Mouse (Mus musculus) midbrain, embryonic 13.5 days (tissue): ENCODE measurements around the gene Olfr68. TPM values are rescaled to one million over a fixed set of nuclear protein-coding genes. Genes with fewer than 3 reads are reported as not detected.
"Not testable (repeated sequence)": the region's sequence is repeated elsewhere in the genome, so short reads cannot be mapped to it uniquely, and the experiment has no call there.

Experiments used
- ATAC-seq: fragments of 200-750 bp; cut with Nextera tagmentation; 2 replicates; pipeline ENCODE4 v1.8.0; 2017; ENCODE audit warnings: mild to moderate bottlenecking, moderate TSS enrichment, moderate library complexity
- H3K27ac ChIP-seq: fragments of 300-500 bp; sonication (generic); 2 replicates; pipeline ENCODE4 v1.5.1; 2015; ENCODE audit warnings: inconsistent platforms, mild to moderate bottlenecking, moderate library complexity
- H3K27me3 ChIP-seq: fragments of 300-500 bp; sonication (generic); 2 replicates; pipeline ENCODE4 v1.6.1; 2015; ENCODE audit warnings: mild to moderate bottlenecking, inconsistent platforms
- H3K36me3 ChIP-seq: fragments of 300-500 bp; sonication (generic); 2 replicates; pipeline ENCODE4 v1.6.1; 2015; ENCODE audit warnings: mild to moderate bottlenecking, inconsistent platforms
- H3K4me1 ChIP-seq: fragments of 300-500 bp; sonication (generic); replicated peaks from 2 replicates; pipeline ENCODE4 v1.6.1; 2015; ENCODE audit warnings: inconsistent platforms
- H3K4me2 ChIP-seq: fragments of 300-500 bp; sonication (generic); replicated peaks from 2 replicates; pipeline ENCODE4 v1.6.1; 2015; ENCODE audit warnings: moderate library complexity, mild to moderate bottlenecking, inconsistent platforms
- H3K4me3 ChIP-seq: fragments of 300-500 bp; sonication (generic); replicated peaks from 2 replicates; pipeline ENCODE4 v1.5.1; 2015; ENCODE audit warnings: mild to moderate bottlenecking, inconsistent platforms
- H3K9ac ChIP-seq: fragments of 300-500 bp; sonication (generic); replicated peaks from 2 replicates; pipeline ENCODE4 v1.6.1; 2015; ENCODE audit warnings: mild to moderate bottlenecking, inconsistent platforms
- H3K9me3 ChIP-seq: fragments of 300-500 bp; sonication (generic); 2 replicates; pipeline ENCODE4 v1.6.1; 2016; ENCODE audit warnings: mild to moderate bottlenecking, inconsistent platforms
- WGBS: fragments of 180-500 bp; shearing (Covaris S2); methylation state at CpG from one replicate; pipeline ENCODE4 v1.1.7; 2015; 5-methylcytosine and 5-hydroxymethylcytosine counted together
- polyA plus RNA-seq: library from polyadenylated mRNA; unstranded; fragments of >200 nt; fragmentation: Nextera tagmentation; extraction: Ambion mirVana; gene quantifications from 2 replicates; pipeline ENCODE4 v1.2.1, GENCODE M21; 2015

Olfr68 gene
- polyA plus RNA-seq, 1 experiment from 2014 or later: not detected

DNA sequence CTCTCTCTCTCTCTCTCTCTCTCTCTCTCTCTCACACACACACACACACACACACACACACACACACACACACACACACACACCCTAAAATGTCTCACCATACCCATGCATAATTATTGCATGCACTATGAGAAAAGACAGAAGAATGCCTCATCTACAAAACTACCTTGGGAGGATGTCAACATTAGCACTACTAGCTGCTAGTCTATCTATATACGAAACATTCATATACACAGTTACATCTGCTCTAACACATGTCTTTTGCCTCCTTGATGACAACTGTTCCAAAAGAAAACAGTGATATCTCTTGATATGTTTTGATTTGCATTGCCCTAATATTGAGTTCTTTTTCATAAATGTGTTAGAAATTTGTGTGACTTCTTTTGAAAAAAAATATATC lies 30.8 kb upstream of the Olfr68 start:
- no peak overlapping the region for H3K9ac ChIP-seq
- no peak overlapping the region for H3K4me2 ChIP-seq
- no peaks in the 10 kb centered on the region for H3K36me3 ChIP-seq
- H3K4me1 ChIP-seq: no peaks in the 10 kb centered on the region
- no peaks in the 10 kb centered on the region for H3K27me3 ChIP-seq
- no peaks in the 10 kb centered on the region for H3K9me3 ChIP-seq
- ATAC-seq: no peak
- H3K27ac ChIP-seq: no peak overlapping the region
- no peak overlapping the region for H3K4me3 ChIP-seq
- 92% methylated on average over 1 of the region's 1 CpGs for WGBS

DNA sequence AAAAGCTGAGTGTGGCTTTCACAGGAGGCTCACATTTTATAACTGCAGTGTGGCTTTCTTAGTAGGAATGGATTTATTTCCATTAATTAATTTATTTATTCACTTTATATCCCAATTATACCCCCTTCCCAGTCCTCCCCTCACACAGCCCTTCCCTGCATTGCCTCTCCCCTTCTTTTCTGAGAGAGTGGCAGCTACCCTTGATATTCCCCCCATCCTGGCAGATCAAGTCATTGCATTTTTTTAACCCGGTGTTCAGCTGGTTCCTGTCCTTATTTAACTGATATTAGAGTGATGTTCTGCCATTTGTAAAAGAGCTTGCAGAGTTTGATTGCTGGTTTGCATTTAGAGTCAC lies 30.3 kb upstream of the Olfr68 start:
- Histone ChIP-seq H3K27ac (no peak overlapping the region), H3K4me1 (no peaks in the 10 kb centered on the region), H3K4me3 (no peak overlapping the region), H3K4me2 (no peak overlapping the region), H3K9ac (no peak overlapping the region), H3K36me3 (no peaks in the 10 kb centered on the region), H3K27me3 (no peaks in the 10 kb centered on the region), H3K9me3 (no peaks in the 10 kb centered on the region)
- WGBS: 68% methylated on average over 1 of the region's 1 CpGs
- ATAC-seq: no peak

DNA sequence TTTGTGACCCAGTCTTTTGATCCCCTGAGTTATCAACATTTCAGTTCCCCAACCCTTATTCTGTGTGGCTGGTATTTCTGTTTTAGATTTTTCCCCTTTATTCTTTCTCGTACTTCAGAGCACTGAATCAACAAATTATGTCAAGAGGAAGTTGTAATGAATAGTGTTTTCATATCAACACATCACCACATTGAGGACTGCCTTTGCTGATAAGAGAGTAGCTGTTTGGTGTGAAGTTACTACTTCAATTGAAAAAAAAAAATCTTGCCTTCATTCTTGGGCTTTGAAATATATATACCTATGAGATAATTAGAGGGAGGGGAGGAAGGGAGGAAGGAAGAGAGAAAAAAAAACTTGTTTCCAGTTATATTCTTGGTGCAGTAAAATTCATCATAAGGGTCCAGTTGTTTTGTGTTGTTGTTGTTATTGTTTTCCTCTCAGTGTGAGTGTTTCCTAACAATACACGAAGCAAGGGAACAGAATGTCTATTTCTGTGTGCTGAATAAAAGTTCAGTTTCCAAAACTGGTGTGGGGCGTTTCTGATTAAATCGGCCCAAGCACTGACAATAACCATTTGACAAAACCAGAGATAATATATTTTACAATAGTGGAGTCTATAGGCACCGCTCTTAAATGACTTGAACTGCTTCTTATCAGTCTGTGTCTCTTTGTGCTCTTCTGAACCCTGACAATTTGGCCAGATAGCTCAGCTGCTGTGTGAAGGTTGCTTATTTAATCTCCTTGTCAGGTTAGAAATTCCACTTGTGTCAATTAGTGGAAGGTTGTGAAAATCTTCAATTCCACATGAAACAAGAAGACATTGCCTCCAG lies 29.7 kb upstream of the Olfr68 start:
- H3K27me3 ChIP-seq: no peaks in the 10 kb centered on the region
- no peak overlapping the region for H3K9ac ChIP-seq
- no peak overlapping the region for H3K27ac ChIP-seq
- H3K9me3 ChIP-seq: no peaks in the 10 kb centered on the region
- 76% methylated on average over 5 of the region's 5 CpGs for WGBS
- H3K4me2 ChIP-seq: no peak overlapping the region
- ATAC-seq: no peak
- no peaks in the 10 kb centered on the region for H3K4me1 ChIP-seq
- no peak overlapping the region for H3K4me3 ChIP-seq
- H3K36me3 ChIP-seq: no peaks in the 10 kb centered on the region

DNA sequence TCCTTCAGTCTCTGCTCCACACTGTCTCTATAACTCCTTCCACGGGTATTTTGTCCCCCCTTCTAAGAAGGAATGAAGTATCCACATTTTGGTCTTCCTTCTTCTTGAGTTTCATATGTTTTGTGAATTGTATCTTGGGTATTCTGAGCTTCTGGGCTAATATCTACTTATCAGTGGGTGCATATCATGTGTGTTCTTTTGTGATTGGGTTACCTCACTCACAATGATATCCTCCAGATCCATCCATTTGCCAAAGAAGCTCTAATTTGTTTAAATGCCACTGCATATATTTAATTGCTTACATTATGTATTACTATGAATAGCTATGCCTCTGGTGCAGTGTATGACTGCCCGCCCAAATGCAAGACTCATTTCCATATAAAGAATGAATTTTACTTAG lies 28.6 kb upstream of the Olfr68 start:
- not testable (repeated sequence) for H3K9ac ChIP-seq, H3K4me3 ChIP-seq, H3K9me3 ChIP-seq, H3K4me2 ChIP-seq, H3K36me3 ChIP-seq, H3K27me3 ChIP-seq, H3K4me1 ChIP-seq, ATAC-seq, H3K27ac ChIP-seq
- WGBS: 68% methylated on average over 2 of the region's 2 CpGs

DNA sequence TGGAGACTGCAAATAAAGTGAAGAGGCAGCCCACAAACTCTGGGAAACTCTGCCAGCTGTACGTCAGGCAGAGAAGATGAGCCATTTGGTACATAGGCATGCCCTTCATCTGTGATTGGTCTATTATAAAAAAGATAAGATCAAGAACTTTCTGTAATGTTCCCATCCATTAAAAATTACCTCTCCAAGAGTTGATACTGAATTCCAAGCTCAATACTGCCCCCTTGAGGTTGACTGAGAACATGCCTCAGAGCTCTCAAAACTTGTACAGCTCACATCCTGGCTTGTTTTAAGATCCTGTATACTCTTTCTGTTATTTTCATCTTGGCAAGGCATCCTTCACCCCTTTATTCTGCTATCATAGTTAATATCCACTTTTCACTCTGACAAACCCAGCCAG lies 27.4 kb upstream of the Olfr68 start:
- no peaks in the 10 kb centered on the region for H3K27me3 ChIP-seq
- no peak overlapping the region for H3K4me2 ChIP-seq
- H3K4me1 ChIP-seq: no peaks in the 10 kb centered on the region
- H3K9ac ChIP-seq: no peak overlapping the region
- H3K4me3 ChIP-seq: no peak overlapping the region
- H3K36me3 ChIP-seq: no peaks in the 10 kb centered on the region
- no peaks in the 10 kb centered on the region for H3K9me3 ChIP-seq
- ATAC-seq: no peak
- no peak overlapping the region for H3K27ac ChIP-seq
- WGBS: 57% methylated on average over 1 of the region's 1 CpGs

DNA sequence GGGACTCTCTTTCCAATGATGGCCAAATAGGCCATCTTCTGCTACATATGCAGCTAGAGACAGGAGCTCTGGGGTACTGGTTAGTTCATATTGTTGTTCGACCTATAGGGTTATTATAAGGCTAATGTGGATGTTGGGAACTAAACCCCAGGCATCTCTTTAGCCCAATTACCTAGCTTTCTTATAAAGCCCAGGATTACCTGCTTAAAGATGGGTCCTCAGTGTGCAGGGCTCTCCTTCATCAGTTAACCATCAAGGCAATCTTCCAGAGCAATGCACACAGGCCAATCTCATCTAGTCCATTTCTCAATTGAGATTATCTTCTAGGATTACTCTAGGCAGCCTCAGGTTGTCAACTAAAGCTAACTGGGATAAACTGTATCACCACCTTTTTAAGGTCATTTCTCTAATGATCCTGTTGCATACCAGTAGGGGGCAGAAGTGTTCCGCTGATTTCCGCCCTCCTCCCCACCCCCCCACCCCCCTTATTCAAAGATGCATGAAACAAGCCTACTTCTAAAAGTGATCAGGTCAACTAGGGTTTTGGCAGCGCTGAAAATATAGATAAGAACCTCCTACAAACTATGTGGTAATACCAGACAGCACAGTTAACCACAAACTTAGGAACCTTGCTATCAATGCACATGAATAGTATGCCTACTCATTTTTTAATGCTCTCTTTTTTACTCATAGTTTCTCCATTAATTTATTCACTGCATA lies 13.3 kb upstream of the Olfr68 start:
- Histone ChIP-seq H3K27ac (no peak overlapping the region), H3K9me3 (no peaks in the 10 kb centered on the region), H3K4me1 (no peaks in the 10 kb centered on the region), H3K36me3 (no peaks in the 10 kb centered on the region), H3K27me3 (no peaks in the 10 kb centered on the region), H3K9ac (no peak overlapping the region), H3K4me2 (no peak overlapping the region), H3K4me3 (no peak overlapping the region)
- 24% methylated on average over 4 of the region's 4 CpGs for WGBS
- ATAC-seq: no peak

DNA sequence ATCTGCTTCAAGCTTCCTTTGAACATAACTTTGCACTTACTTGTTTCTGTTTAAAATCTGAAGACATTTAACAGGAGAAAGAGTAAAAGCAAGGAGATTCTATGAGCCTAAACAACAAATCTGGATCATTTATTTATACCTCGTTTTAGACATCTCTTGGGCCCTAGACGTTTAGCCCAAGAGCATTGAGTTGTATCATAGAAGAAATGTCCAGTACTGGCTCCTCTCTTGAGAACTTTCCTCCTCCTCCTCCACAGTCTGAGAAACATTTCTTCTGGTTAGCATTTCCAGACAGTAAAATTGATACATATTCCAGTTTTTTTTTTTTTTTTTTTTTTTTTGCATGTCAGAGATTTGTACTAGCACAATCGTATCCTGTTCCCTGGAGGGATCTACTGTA lies 12.2 kb upstream of the Olfr68 start, which contains the start of gene Olfr67:
Olfr67 (minus strand) TSS at position 101 of the 400 bp plus-strand sequence.
- Histone ChIP-seq H3K27ac (no peak within 1 kb of the TSS), H3K4me2 (no peak within 1 kb of the TSS), H3K36me3 (no peaks in the 10 kb centered on the region), H3K9ac (no peak within 1 kb of the TSS), H3K27me3 (no peaks in the 10 kb centered on the region), H3K4me1 (no peaks in the 10 kb centered on the region), H3K4me3 (no peak within 1 kb of the TSS), H3K9me3 (no peaks in the 10 kb centered on the region)
- WGBS: 82% methylated on average over 3 of the region's 3 CpGs
- ATAC-seq: no peak

DNA sequence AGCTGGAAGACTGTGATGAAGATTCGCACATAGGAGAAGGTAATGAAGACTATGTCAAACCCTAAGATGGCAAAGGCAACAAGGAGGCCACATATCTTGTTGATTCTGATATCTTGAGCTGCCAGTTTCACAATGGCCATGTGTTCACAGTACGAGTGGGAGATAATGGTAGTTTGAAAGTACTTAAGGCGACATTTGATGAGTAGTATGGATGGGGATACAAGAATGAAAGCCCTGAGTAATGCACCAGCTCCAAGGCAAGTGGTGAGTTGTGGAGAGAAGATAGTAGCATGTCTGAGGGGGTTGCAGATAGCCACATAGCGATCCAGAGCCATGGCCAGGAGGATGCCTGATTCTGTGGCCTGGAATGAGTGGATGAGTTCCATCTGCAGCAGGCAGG lies 1.8 kb downstream of the Olfr68 start:
- not testable (repeated sequence) for H3K36me3 ChIP-seq, H3K27ac ChIP-seq, H3K9me3 ChIP-seq, H3K4me2 ChIP-seq, H3K27me3 ChIP-seq, H3K4me1 ChIP-seq, H3K4me3 ChIP-seq, ATAC-seq, H3K9ac ChIP-seq
- WGBS: 89% methylated on average over 4 of the region's 4 CpGs

DNA sequence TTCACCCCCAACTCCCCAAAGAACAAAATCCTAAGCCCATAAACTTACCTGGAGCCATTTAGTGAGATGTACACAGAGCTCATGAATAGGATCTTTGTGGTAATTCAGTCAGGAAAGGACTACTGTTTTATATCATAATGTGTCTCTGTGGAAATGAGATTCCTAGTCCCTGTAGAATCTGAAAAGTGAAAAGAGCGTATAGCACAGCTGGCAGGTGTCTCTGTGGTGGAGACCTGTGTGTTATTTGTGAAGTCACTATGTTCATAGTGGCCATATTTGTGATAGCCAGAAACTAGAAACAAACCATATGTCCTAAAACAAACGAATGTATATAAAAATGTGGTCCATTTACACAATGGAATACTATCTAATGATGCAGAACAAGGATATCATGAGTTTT lies 8.0 kb downstream of the Olfr68 start, which contains the start of gene Olfr69:
Olfr69 (minus strand) TSS at position 101 of the 400 bp plus-strand sequence.
- no peaks in the 10 kb centered on the region for H3K9me3 ChIP-seq

DNA sequence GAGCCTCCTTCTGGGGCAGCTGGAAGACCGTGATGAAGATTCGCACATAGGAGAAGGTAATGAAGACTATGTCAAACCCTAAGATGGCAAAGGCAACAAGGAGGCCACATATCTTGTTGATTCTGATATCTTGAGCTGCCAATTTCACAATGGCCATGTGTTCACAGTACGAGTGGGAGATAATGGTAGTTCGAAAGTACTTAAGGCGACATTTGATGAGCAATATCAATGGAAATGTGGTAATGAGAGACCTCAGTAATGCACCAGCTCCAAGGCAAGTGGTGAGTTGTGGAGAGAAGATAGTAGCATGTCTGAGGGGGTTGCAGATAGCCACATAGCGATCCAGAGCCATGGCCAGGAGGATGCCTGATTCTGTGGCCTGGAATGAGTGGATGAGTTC lies 11.8 kb downstream of the Olfr68 start:
- not testable (repeated sequence) for H3K9ac ChIP-seq, H3K4me3 ChIP-seq, H3K27me3 ChIP-seq, H3K4me2 ChIP-seq, H3K9me3 ChIP-seq, ATAC-seq, H3K36me3 ChIP-seq, H3K27ac ChIP-seq, H3K4me1 ChIP-seq
- WGBS: 91% methylated on average over 6 of the region's 6 CpGs

More for the DNA sequence above, 8.0 kb downstream of the Olfr68 start, which contains the start of gene Olfr69:
- H3K27ac ChIP-seq: no peak within 1 kb of the TSS
- WGBS: 83% methylated on average over 2 of the region's 2 CpGs
- no peak within 1 kb of the TSS for H3K4me3 ChIP-seq
- H3K36me3 ChIP-seq: no peaks in the 10 kb centered on the region
- no peaks in the 10 kb centered on the region for H3K27me3 ChIP-seq
- H3K4me2 ChIP-seq: no peak within 1 kb of the TSS
- ATAC-seq: no peak
- no peaks in the 10 kb centered on the region for H3K4me1 ChIP-seq
- no peak within 1 kb of the TSS for H3K9ac ChIP-seq

DNA sequence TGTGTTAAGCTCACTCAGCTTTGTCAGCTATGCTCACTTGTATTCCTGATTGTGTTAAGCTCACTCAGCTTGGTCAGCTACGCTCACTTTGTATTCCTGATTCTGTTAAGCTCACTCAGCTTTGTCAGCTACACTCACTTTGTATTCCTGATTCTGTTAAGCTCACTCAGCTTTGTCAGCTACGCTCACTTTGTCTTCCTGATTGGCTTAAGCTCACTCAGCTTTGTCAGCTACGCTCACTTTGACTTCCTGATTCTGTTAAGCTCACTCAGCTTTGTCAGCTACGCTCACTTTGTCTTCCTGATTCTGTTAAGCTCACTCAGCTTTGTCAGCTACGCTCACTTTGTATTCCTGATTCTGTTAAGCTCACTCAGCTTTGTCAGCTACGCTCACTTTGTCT lies 17.3 kb downstream of the Olfr68 start:
- H3K27ac ChIP-seq, H3K4me1 ChIP-seq, H3K36me3 ChIP-seq, H3K4me3 ChIP-seq, H3K9me3 ChIP-seq, H3K4me2 ChIP-seq, ATAC-seq, H3K27me3 ChIP-seq, H3K9ac ChIP-seq: not testable (repeated sequence)
- WGBS: 89% methylated on average over 6 of the region's 6 CpGs

DNA sequence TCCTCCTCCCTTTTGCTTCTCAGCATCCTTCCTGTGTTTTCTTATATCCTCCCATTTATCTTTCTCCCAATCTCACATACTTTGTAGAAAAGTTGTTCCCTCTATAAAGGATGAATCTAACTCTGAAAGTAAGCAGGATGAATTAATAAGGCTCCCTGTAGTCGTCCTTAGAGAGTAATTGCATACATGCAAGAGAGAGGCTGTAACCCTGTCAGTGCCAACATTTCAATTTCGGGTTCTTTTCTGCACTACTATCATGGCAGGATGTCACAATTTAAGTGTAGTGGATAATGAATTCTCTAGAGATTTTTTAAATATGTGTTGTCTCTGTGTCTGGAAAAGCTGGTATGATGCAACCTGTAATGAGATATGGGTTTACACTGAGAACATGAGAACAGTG lies 22.3 kb downstream of the Olfr68 start, which contains the start of gene Olfr630:
Olfr630 (minus strand) TSS at position 101 of the 400 bp plus-strand sequence.
- Histone ChIP-seq H3K9ac (no peak within 1 kb of the TSS), H3K4me2 (no peak within 1 kb of the TSS), H3K27ac (no peak within 1 kb of the TSS), H3K27me3 (no peaks in the 10 kb centered on the region), H3K9me3 (no peaks in the 10 kb centered on the region), H3K4me3 (no peak within 1 kb of the TSS), H3K36me3 (no peaks in the 10 kb centered on the region), H3K4me1 (no peaks in the 10 kb centered on the region)
- WGBS: 55% methylated on average over 2 of the region's 2 CpGs
- no peak for ATAC-seq
